Mouse (Mus musculus) heart, embryonic 10.5 days (tissue): ENCODE results near the gene Nepro. TPM values are rescaled to one million over a fixed set of nuclear protein-coding genes. Genes with fewer than 3 reads are reported as not detected.

Source experiments
- DNase-seq: peaks from one replicate; pipeline ENCODE4 v3.0.0-alpha.2; 2017; ENCODE audit warnings: low spot score
- H3K27ac ChIP-seq: fragments of 300-500 bp; sonication (generic); 2 replicates; pipeline ENCODE4 v1.5.1; 2016; ENCODE audit warnings: mild to moderate bottlenecking
- H3K27me3 ChIP-seq: fragments of 300-500 bp; sonication (generic); 2 replicates; pipeline ENCODE4 v1.6.1; 2016; ENCODE audit warnings: mild to moderate bottlenecking; ENCODE audit not compliant: poor library complexity, insufficient read depth, severe bottlenecking
- H3K36me3 ChIP-seq: fragments of 300-500 bp; sonication (generic); 2 replicates; pipeline ENCODE4 v1.6.1; 2016; ENCODE audit warnings: mild to moderate bottlenecking, moderate library complexity
- H3K4me1 ChIP-seq: fragments of 300-500 bp; sonication (generic); 2 replicates; pipeline ENCODE4 v1.6.1; 2016; ENCODE audit warnings: mild to moderate bottlenecking
- H3K4me3 ChIP-seq: fragments of 300-500 bp; sonication (generic); 2 replicates; pipeline ENCODE4 v1.5.1; 2016; ENCODE audit warnings: mild to moderate bottlenecking, moderate library complexity
- H3K9me3 ChIP-seq: fragments of 300-500 bp; sonication (generic); 2 replicates; pipeline ENCODE4 v1.6.1; 2016; ENCODE audit warnings: mild to moderate bottlenecking, moderate library complexity
- WGBS: fragments of 180-500 bp; shearing (Covaris S2); methylation state at CpG from one replicate; pipeline ENCODE4 v1.1.7; 2016; 5-methylcytosine and 5-hydroxymethylcytosine counted together
- polyA plus RNA-seq: library from polyadenylated mRNA; unstranded; fragments of >200 nt; fragmentation: Nextera tagmentation; extraction: Ambion mirVana; gene quantifications from 2 replicates; pipeline ENCODE4 v1.2.1, GENCODE M21; 2016

Gene Nepro
- polyA plus RNA-seq, 1 experiment from 2014 or later: 9.3 TPM

DNA sequence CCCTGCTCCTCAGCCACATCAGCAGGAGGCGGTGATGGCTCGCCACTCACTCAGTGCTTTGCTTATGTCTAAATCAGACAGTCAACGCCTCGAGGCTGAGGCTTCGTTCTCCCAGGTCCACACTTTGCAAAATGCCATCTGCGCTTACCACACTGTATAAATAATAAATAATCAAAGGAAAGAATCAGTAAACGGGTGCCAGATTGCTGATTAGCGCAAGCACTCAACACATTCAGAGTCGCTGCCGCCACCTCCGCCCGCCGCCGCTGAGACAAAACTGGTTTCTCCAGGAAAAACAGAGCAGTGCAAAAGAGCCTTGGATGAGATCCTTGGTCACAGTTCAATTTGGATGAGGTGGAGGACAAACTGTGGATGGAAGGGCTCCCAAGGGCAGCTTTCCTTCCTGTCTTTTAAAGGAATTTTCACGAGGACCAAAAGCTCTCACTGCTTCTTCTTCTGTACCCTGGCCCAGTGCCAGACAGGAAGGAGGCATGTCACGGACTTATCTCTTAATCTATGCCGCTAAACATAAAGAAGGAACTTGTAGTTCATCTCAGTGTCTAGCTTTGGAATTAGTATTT, 32.5 kb upstream of the Nepro start:
- Histone ChIP-seq H3K27me3 (no peaks in the 10 kb centered on the region), H3K4me1 (peaks cover 35% of the 10 kb centered on the region), H3K9me3 (no peaks in the 10 kb centered on the region), H3K27ac (peak overlapping the region; percentile 30; the same call in 1 of the 2 replicates), H3K36me3 (no peaks in the 10 kb centered on the region), H3K4me3 (no peak overlapping the region; the same call in 1 of the 2 replicates)
- DNase-seq: no peak
- WGBS: 47% methylated on average over 17 of the region's 17 CpGs

GRCm38 (mm10) chr16:44692541-44692940, 31.6 kb upstream of the Nepro start:
- no peaks in the 10 kb centered on the region for H3K9me3 ChIP-seq
- H3K27ac ChIP-seq: no peak overlapping the region
- no peak overlapping the region for H3K4me3 ChIP-seq
- WGBS: 83% methylated on average over 1 of the region's 1 CpGs
- no peak for DNase-seq
- no peaks in the 10 kb centered on the region for H3K27me3 ChIP-seq
- H3K4me1 ChIP-seq: peaks cover 30% of the 10 kb centered on the region
- H3K36me3 ChIP-seq: no peaks in the 10 kb centered on the region

DNA sequence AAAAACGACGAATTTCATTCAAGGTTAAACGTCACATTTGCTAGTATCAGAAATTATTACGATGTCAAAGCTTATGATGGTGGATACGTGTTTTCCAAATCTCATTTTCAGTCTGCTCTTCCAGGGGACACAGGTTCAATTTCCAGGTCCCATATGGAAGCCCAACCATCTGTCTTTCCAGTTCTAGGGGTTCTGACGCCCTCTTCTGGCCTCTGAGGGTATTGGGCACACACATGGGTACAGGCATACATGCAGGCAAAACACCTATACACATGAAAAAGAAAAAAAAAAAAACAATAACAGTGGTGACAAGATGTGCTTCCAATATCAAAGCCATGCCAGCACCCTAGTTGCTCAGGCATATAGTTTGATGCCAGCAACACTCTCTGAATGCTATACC, 30.4 kb upstream of the Nepro start:
- no peaks in the 10 kb centered on the region for H3K9me3 ChIP-seq
- no peaks in the 10 kb centered on the region for H3K27me3 ChIP-seq
- H3K27ac ChIP-seq: no peak overlapping the region
- 60% methylated on average over 6 of the region's 6 CpGs for WGBS
- H3K4me1 ChIP-seq: peaks cover 19% of the 10 kb centered on the region; the same call in 1 of the 2 replicates
- H3K36me3 ChIP-seq: no peaks in the 10 kb centered on the region
- no peak overlapping the region for H3K4me3 ChIP-seq
- DNase-seq: no peak

DNA sequence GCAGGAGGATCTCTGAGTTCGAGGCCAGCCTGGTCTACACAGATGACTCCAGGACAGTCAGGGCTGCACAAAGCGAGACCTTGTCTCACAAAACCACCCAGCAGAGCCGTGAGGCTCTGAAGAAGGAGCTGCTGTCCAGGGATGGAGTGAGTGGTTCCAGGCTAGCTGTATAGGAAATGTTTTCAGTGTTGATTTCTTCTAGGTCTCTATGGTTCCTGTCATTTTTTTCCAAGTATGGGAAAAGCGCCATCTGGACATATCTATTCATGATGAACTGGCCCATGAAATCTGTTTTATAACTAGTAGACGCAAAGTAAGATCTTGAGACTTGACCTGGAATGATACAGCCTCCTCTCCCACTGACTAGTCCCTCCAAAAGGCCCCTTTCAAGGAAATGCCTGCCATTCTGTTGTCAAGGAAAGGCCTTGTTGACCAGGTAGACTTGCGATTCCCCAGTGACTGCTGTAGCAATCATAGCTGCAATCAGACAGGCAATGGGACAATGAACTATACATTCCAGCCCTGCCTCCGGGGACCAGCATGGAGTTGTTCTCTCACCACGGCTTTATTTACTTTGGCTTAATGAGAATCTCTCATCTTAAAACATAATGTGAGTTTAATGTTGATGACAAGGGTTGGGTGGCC, 28.8 kb upstream of the Nepro start:
- no peaks in the 10 kb centered on the region for H3K27me3 ChIP-seq
- H3K4me1 ChIP-seq: peaks cover 17% of the 10 kb centered on the region; the same call in 1 of the 2 replicates
- 66% methylated on average over 8 of the region's 8 CpGs for WGBS
- H3K9me3 ChIP-seq: no peaks in the 10 kb centered on the region
- DNase-seq: no peak
- peak overlapping the region; percentile 29 for H3K27ac ChIP-seq
- H3K36me3 ChIP-seq: no peaks in the 10 kb centered on the region
- H3K4me3 ChIP-seq: no peak overlapping the region

- peak overlapping the region; percentile 29 for H3K27ac ChIP-seq
- DNase-seq: no peak
- 36% methylated on average over 12 of the region's 12 CpGs for WGBS
- peaks cover 17% of the 10 kb centered on the region; the same call in 1 of the 2 replicates for H3K4me1 ChIP-seq
- H3K9me3 ChIP-seq: no peaks in the 10 kb centered on the region
- no peak overlapping the region for H3K4me3 ChIP-seq
- no peaks in the 10 kb centered on the region for H3K27me3 ChIP-seq
- H3K36me3 ChIP-seq: no peaks in the 10 kb centered on the region
These were observed 28.1 kb upstream of the Nepro start for GRCm38 (mm10) chr16:44695859-44696620.

- DNase-seq: no peak
- H3K4me3 ChIP-seq: no peak overlapping the region
- no peak overlapping the region for H3K27ac ChIP-seq
- H3K9me3 ChIP-seq: no peaks in the 10 kb centered on the region
- no peaks in the 10 kb centered on the region for H3K36me3 ChIP-seq
- no peaks in the 10 kb centered on the region for H3K27me3 ChIP-seq
- 87% methylated on average over 5 of the region's 5 CpGs for WGBS
- H3K4me1 ChIP-seq: peaks cover 11% of the 10 kb centered on the region; the same call in 1 of the 2 replicates
These were observed 26.5 kb upstream of the Nepro start for GRCm38 (mm10) chr16:44697473-44698205.

DNA sequence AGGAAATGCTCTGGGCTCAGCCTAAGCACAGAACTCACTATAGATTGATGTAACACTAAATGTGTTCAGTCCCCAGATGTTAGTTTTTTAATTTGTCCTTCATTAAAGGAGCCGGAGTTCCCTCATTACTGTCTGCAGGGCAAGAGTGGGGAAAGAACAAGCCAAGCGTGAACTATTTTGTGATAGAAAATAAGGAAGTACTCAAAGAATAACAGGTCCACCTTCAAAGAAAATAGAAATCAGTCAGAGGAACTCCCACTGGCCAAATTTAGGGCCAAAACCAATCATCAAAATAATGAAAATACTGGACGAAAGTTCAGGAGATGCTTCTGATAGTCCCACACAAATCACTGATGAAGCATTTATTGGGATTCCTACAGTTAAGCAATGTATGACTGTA, 22.9 kb upstream of the Nepro start:
- DNase-seq: no peak
- Histone ChIP-seq H3K9me3 (no peaks in the 10 kb centered on the region), H3K36me3 (no peaks in the 10 kb centered on the region), H3K4me1 (peaks cover 18% of the 10 kb centered on the region), H3K4me3 (no peak overlapping the region), H3K27me3 (no peaks in the 10 kb centered on the region), H3K27ac (no peak overlapping the region)
- WGBS: 80% methylated on average over 3 of the region's 3 CpGs

DNA sequence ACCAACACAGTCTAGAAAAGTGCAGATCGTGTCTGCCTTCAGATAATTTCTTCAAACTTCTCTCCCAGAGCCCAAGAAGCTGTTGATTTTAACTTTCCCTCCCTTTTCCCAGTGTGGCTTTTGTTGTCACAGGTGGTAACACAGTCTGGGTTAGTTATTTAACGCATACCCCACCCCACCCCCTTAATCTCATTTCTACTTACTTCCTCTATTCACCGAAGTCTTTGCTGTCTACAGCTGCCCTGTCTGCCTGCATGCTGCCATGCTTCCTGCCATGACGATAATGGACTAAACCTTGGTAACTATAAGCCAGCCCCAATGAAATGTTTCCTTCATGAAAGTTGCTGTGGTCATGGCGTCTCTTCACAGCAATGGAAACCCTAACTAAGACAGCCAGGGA, 21.8 kb upstream of the Nepro start:
- Histone ChIP-seq H3K27me3 (no peaks in the 10 kb centered on the region), H3K27ac (no peak overlapping the region), H3K4me3 (no peak overlapping the region), H3K36me3 (no peaks in the 10 kb centered on the region), H3K9me3 (no peaks in the 10 kb centered on the region), H3K4me1 (peaks cover 15% of the 10 kb centered on the region)
- no peak for DNase-seq
- WGBS: 62% methylated on average over 5 of the region's 5 CpGs

GRCm38 (mm10) chr16:44703458-44703857, 20.6 kb upstream of the Nepro start:
- Histone ChIP-seq H3K9me3 (no peaks in the 10 kb centered on the region), H3K4me1 (peaks cover 15% of the 10 kb centered on the region), H3K4me3 (no peak overlapping the region), H3K27me3 (no peaks in the 10 kb centered on the region), H3K36me3 (no peaks in the 10 kb centered on the region), H3K27ac (peak overlapping the region; percentile 64; the same call in 1 of the 2 replicates)
- 52% methylated on average over 4 of the region's 4 CpGs for WGBS
- no peak for DNase-seq

- Histone ChIP-seq H3K36me3 (peaks cover 14% of the 10 kb centered on the region), H3K4me3 (no peak overlapping the region), H3K27ac (no peak overlapping the region), H3K4me1 (no peaks in the 10 kb centered on the region), H3K9me3 (no peaks in the 10 kb centered on the region), H3K27me3 (no peaks in the 10 kb centered on the region)
- no peak for DNase-seq
- WGBS: 48% methylated on average over 10 of the region's 10 CpGs
These were observed 7.6 kb upstream of the Nepro start for GRCm38 (mm10) chr16:44716305-44717140.

- Histone ChIP-seq H3K27me3 (no peaks in the 10 kb centered on the region), H3K36me3 (peaks cover 14% of the 10 kb centered on the region), H3K9me3 (no peaks in the 10 kb centered on the region), H3K27ac (no peak overlapping the region), H3K4me1 (no peaks in the 10 kb centered on the region), H3K4me3 (no peak overlapping the region)
- no peak for DNase-seq
- 69% methylated on average over 2 of the region's 2 CpGs for WGBS
These were observed 6.9 kb upstream of the Nepro start for GRCm38 (mm10) chr16:44717141-44717634.

GRCm38 (mm10) chr16:44717838-44718237, 6.3 kb upstream of the Nepro start:
- no peak for DNase-seq
- Histone ChIP-seq H3K36me3 (peaks cover 14% of the 10 kb centered on the region), H3K4me3 (no peak overlapping the region), H3K9me3 (no peaks in the 10 kb centered on the region), H3K27ac (no peak overlapping the region), H3K27me3 (no peaks in the 10 kb centered on the region), H3K4me1 (peaks cover 3% of the 10 kb centered on the region; the same call in 1 of the 2 replicates)
- WGBS: 77% methylated on average over 2 of the region's 2 CpGs
